Mouse (Mus musculus) intestine, embryonic 14.5 days (tissue): ENCODE data around the gene Mif. TPM values are rescaled to one million over a fixed set of nuclear protein-coding genes. Genes with fewer than 3 reads are reported as not detected.

Experiments
- ATAC-seq: fragments of 200-750 bp; cut with Nextera tagmentation; replicated peaks from 2 replicates; pipeline ENCODE4 v1.8.0; 2017; ENCODE audit warnings: low read depth, moderate number of reproducible peaks, moderate TSS enrichment, moderate library complexity; ENCODE audit not compliant: low FRiP score, low TSS enrichment
- DNase-seq: peaks from one replicate; pipeline ENCODE4 v3.0.0-alpha.2; 2018; ENCODE audit warnings: low spot score
- H3K27ac ChIP-seq: fragments of 300-500 bp; sonication (generic); 2 replicates; pipeline ENCODE4 v1.5.1; 2014; ENCODE audit warnings: low read depth, mild to moderate bottlenecking, control low read depth
- H3K27me3 ChIP-seq: fragments of 300-500 bp; sonication (generic); replicated peaks from 2 replicates; pipeline ENCODE4 v1.6.1; 2014; ENCODE audit warnings: low read length, control low read depth; ENCODE audit not compliant: control insufficient read depth, insufficient read depth
- H3K36me3 ChIP-seq: fragments of 300-500 bp; sonication (generic); 2 replicates; pipeline ENCODE4 v1.6.1; 2014; ENCODE audit warnings: low read length, control low read depth; ENCODE audit not compliant: control insufficient read depth, insufficient read depth
- H3K4me1 ChIP-seq: fragments of 300-500 bp; sonication (generic); replicated peaks from 2 replicates; pipeline ENCODE4 v1.6.1; 2014; ENCODE audit warnings: low read length, control low read depth, mixed read lengths; ENCODE audit not compliant: control insufficient read depth, insufficient read depth
- H3K4me2 ChIP-seq: fragments of 300-500 bp; sonication (generic); 2 replicates; pipeline ENCODE4 v1.6.1; 2014; ENCODE audit warnings: low read length
- H3K4me3 ChIP-seq: fragments of 300-500 bp; sonication (generic); 2 replicates; pipeline ENCODE4 v1.5.1; 2014; ENCODE audit warnings: low read depth, low read length, control low read depth, mixed read lengths
- H3K9ac ChIP-seq: fragments of 300-500 bp; sonication (generic); 2 replicates; pipeline ENCODE4 v1.6.1; 2014; ENCODE audit warnings: mild to moderate bottlenecking, low read length
- H3K9me3 ChIP-seq: fragments of 300-500 bp; sonication (generic); 2 replicates; pipeline ENCODE4 v1.6.1; 2016; ENCODE audit warnings: low read length, control low read depth; ENCODE audit not compliant: control insufficient read depth
- WGBS: fragments of 180-500 bp; shearing (Covaris S2); extraction: QIAGEN DNeasy Blood & Tissue Kit; methylation state at CpG from one replicate; pipeline ENCODE4 v1.1.7; 2014; 5-methylcytosine and 5-hydroxymethylcytosine counted together
- polyA plus RNA-seq: library from polyadenylated mRNA; unstranded; fragments of >200 nt; fragmentation: Nextera tagmentation; extraction: Ambion mirVana; gene quantifications from 2 replicates; pipeline ENCODE4 v1.2.1, GENCODE M21; 2014

The Mif gene
- polyA plus RNA-seq, 1 experiment from 2014 or later = 3,193 TPM

DNA sequence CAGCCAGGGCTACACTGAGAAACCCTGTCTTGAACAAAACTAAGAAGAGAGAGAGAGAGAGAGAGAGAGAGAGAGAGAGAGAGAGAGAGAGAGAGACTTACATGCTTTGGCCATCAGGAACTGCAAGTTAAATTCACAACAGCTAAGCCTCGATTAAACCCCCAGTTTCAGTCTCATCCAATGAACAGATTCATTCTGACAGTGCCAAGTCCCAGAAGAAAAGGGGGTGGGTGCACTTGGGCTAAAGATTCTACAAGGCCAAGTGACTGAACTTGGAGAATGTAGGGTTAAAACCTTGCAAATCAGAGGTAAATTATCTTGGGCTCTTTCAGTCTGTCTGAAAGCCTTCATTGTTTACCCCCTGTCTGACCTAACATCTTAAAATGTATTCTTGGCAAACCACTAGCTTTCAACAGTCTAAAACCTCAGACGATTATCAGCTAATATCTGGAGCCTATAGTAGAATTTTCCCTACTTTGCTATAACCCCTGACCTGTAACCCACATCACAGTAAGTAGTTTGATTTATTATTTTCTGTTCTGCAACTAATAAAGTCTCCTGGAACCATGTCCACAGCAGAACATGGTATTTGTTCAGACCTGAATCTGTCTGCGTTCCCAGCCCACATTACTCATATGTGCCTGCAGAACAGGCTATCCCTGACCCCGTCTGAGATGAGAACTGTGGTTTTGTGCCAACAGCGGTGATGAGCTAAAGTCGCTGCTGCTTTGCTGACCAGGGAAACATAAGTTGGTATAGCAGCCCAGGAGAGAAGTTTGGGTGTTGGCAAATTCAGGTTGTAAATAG lies 20.9 kb upstream of the Mif start:
- Histone ChIP-seq H3K4me2 (no peak overlapping the region), H3K4me3 (no peak overlapping the region), H3K9me3 (no peaks in the 10 kb centered on the region), H3K4me1 (no peaks in the 10 kb centered on the region; the same call in 1 of the 2 replicates), H3K27ac (no peak overlapping the region), H3K36me3 (no peaks in the 10 kb centered on the region), H3K27me3 (no peaks in the 10 kb centered on the region), H3K9ac (no peak overlapping the region)
- DNase-seq = no peak
- ATAC-seq = no peak
- WGBS = 48% methylated on average over 6 of the region's 6 CpGs

DNA sequence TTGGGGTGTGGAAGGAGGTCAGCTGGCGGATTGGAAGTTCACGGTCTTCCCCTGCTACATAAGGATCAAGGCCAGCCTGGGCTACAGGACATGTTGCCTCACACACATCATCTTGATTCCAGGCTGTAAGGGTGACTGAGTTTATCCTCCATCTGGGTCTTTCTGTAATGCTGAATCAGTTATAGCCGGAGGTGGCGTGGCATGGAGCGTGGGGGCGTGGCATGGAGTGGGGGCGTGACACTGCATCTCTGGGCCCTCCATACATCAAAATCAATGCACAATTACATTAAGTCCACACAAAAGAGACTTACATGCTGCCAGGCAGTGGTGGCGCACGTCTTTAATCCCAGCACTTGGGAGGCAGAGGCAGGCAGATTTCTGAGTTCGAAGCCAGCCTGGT lies 20.3 kb upstream of the Mif start:
- ATAC-seq (no peak), DNase-seq (no peak)
- Histone ChIP-seq H3K9ac (no peak overlapping the region), H3K9me3 (no peaks in the 10 kb centered on the region), H3K27ac (no peak overlapping the region), H3K27me3 (no peaks in the 10 kb centered on the region), H3K4me3 (no peak overlapping the region), H3K36me3 (no peaks in the 10 kb centered on the region), H3K4me1 (no peaks in the 10 kb centered on the region; the same call in 1 of the 2 replicates), H3K4me2 (no peak overlapping the region)
- WGBS = 89% methylated on average over 10 of the region's 10 CpGs

DNA sequence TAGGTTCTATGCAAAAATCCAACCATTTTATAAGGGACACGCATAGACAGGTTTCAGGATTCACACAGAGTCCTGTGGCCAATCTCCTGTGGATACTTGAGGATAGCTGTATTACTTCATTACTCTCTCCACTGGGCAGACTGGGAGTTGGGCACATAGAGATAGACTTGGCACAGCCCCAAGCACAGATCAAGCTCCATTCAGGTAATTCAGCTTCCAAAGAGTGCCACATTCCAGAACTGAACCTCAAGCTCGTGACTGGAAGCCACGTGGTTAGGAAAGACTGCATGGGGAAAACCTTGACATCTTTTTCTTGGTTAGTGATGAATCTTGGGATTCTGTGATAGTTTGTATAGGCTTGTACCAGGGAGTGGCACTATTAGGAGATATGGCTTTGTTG lies 18.8 kb upstream of the Mif start:
- no peaks in the 10 kb centered on the region; the same call in 1 of the 2 replicates for H3K4me1 ChIP-seq
- 90% methylated on average over 3 of the region's 3 CpGs for WGBS
- no peak overlapping the region for H3K4me2 ChIP-seq
- H3K9me3 ChIP-seq = no peaks in the 10 kb centered on the region
- no peak for ATAC-seq
- DNase-seq = no peak
- H3K27ac ChIP-seq = no peak overlapping the region
- no peak overlapping the region for H3K9ac ChIP-seq
- H3K36me3 ChIP-seq = no peaks in the 10 kb centered on the region
- H3K4me3 ChIP-seq = no peak overlapping the region
- H3K27me3 ChIP-seq = no peaks in the 10 kb centered on the region

DNA sequence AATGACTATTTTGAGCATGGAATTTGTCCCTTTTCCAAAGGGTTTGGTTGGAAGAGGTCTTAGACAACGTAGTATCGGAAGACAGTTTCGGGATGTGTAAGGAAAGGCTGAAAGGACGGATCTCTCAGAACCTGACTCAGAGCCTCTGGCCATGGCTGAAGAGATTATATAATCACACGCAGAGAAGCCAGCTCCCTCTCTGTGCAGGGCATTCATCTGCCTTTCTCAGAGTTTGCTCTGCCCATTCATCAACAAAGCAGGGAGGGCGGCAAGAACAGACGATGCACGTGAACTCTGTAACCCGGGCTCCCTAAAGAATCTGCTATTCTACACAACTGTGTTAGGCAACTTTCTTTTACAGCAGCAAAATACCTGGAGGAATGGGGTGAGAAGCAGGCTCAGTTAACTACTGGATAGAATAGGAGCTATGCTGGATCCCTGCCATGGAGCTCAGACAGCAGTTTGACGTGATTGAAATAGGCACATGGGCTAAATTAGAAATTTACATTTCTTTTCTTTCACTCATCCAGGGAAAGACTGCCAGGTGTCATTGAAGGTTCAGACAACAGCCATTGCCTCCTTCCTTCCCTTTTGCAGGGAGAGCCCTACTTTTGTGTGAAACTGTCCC lies 13.6 kb upstream of the Mif start:
- Histone ChIP-seq H3K4me3 (no peak overlapping the region), H3K9ac (peak overlapping the region; percentile 41; the same call in 1 of the 2 replicates)

DNA sequence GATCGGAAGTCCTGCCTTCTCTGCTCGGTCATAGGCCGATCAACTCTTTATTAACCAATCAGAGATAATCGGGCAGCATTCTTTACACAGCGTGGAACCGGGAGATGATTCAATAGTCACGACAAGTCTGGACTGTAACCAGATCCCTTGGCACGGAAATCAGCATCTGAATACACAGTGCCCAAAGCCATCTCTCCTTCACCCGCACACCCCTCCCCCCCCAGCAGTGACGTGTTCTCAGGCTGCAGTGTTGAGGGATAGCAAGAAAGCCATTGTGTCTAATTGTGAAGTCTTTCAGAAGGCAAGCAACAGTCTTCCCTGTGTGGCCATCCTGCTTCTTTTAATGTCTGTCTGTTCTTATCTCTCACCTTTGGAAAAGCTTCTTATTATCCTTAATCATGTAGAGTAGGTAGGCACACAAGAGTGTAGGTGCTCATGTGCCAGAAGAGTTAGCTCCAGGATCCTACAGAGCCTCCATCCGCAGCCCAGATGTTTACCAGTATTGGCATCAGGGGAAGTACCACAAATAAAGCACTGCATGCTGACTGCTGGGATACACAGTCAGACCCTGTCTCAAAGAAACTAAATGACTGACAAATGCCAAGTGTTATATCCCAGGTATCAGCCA lies 13.0 kb upstream of the Mif start:
- peak; percentile 83 for DNase-seq

More for the DNA sequence above, 13.6 kb upstream of the Mif start:
- WGBS = 36% methylated on average over 10 of the region's 10 CpGs
- Histone ChIP-seq H3K27me3 (no peaks in the 10 kb centered on the region), H3K27ac (peak overlapping the region; percentile 71), H3K4me2 (peak overlapping the region; percentile 75), H3K36me3 (no peaks in the 10 kb centered on the region), H3K4me1 (peaks cover 8% of the 10 kb centered on the region), H3K9me3 (no peaks in the 10 kb centered on the region)
- DNase-seq (no peak), ATAC-seq (no peak)

DNA sequence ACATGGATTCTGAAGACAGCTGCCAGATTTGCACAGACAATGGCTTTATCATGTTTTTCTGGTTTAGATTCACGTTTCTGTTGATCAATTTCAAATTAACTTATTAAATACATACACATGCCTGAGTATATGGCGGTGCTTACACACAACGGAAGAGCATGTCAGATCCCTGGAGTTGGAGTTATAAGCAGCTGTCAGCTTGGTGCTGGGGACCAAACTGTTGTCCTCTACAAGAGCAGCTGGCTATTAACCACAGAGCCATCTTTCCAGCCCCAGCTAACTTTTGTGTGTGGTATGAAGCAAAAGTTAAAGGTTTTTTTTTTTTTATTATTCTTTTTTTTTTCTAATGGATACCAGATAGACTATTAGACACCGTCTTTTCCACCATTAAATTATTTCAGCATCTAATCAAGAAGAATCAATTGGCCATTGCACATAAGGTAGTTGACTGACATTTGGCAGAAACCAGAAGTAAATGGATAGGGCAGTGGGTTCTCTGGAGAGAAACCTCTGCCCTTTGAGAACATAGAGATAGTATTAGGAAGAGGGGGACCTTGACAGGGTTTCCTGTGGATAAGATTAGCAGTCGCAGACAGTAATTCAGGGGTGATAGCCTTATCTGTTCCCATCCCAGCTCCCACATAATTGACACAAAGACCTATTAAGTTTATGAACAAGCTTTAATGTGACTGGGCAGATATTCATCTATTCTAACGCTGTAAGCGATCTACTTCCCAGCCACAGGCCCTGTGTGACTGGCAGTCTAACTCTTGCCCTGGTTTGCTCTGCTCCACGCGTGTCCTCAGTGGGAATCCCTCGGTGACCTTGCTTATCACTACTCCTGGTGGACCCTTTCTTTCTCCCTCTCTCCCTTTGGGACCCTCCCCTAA lies 12.2 kb upstream of the Mif start:
- Histone ChIP-seq H3K4me1 (peaks cover 8% of the 10 kb centered on the region), H3K4me2 (peak overlapping the region; percentile 75), H3K4me3 (peak overlapping the region; percentile 39), H3K36me3 (no peaks in the 10 kb centered on the region), H3K9me3 (no peaks in the 10 kb centered on the region), H3K27me3 (no peaks in the 10 kb centered on the region), H3K27ac (0 out of 2 replicates have a peak overlapping the region, but pooled peaks have one; percentile 17), H3K9ac (peak overlapping the region; percentile 41; the same call in 1 of the 2 replicates)
- DNase-seq (no peak), ATAC-seq (no peak)
- WGBS = 38% methylated on average over 10 of the region's 10 CpGs

More for the DNA sequence above, 13.0 kb upstream of the Mif start:
- Histone ChIP-seq H3K9me3 (no peaks in the 10 kb centered on the region), H3K4me3 (peak overlapping the region; percentile 39), H3K27me3 (no peaks in the 10 kb centered on the region), H3K4me2 (peak overlapping the region; percentile 75), H3K9ac (peak overlapping the region; percentile 41; the same call in 1 of the 2 replicates), H3K4me1 (peaks cover 8% of the 10 kb centered on the region), H3K27ac (peak overlapping the region; percentile 71), H3K36me3 (no peaks in the 10 kb centered on the region)
- WGBS = 4% methylated on average over 11 of the region's 11 CpGs
- peak; percentile 96 for ATAC-seq

DNA sequence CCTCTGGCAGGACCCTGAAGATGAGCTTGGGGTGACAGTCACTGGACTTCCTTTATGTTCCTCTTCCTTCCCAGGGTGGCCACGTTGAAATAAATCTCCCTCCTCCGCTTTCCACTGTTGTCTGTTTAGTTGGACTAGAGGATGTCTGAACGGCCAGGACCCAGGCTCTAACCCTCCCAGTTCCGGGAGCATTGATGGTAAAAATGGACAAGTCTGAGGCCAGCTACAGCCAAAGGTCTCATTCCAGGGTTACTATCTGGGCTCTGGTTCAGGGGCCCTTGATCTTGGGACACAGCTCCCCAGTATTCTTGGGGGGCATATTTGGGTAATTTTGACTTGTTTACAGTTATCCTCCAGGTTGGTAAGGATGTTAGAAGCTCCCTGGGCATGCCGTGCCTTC lies 1.5 kb upstream of the Mif start:
- no peaks in the 10 kb centered on the region for H3K9me3 ChIP-seq
- H3K4me2 ChIP-seq = no peak overlapping the region
- ATAC-seq (no peak), DNase-seq (no peak)
- 89% methylated on average over 5 of the region's 5 CpGs for WGBS
- no peak overlapping the region for H3K9ac ChIP-seq
- no peak overlapping the region for H3K4me3 ChIP-seq
- peaks cover 17% of the 10 kb centered on the region for H3K4me1 ChIP-seq
- H3K27ac ChIP-seq = no peak overlapping the region
- no peaks in the 10 kb centered on the region for H3K27me3 ChIP-seq
- H3K36me3 ChIP-seq = peaks cover 20% of the 10 kb centered on the region

DNA sequence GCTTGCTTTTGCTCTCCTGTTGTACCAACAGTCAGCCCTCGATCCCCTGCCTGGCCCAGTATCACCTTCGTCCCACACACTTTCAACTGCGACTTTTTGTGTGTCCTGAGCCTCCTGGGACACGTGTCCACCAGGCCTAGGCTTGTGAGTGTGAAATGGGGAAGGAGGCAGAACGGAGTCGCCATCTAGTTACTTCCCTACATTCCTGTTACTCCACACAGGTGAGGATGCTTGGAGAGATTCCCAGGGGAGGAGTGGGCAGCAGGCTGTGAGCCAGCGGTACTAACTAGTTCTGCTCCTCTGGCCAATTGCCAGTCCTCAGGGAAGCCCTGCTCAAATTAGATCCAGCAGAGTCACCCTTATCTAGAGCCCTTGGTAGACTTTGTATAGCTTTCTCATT lies 706 bp upstream of the Mif start:
- peak overlapping the region; percentile 96 for H3K27ac ChIP-seq
- peaks cover 20% of the 10 kb centered on the region for H3K36me3 ChIP-seq
- DNase-seq (no peak), ATAC-seq (no peak)
- peaks cover 17% of the 10 kb centered on the region for H3K4me1 ChIP-seq
- H3K4me2 ChIP-seq = peak overlapping the region; percentile 88; the same call in 1 of the 2 replicates
- peak overlapping the region; percentile 65; the same call in 1 of the 2 replicates for H3K4me3 ChIP-seq
- H3K9me3 ChIP-seq = no peaks in the 10 kb centered on the region
- no peaks in the 10 kb centered on the region for H3K27me3 ChIP-seq
- H3K9ac ChIP-seq = no peak overlapping the region
- WGBS = 45% methylated on average over 7 of the region's 7 CpGs
